Mouse (Mus musculus): Measurements from ENCODE around the gene Olfr403.
"Not testable (repeated sequence)": the region's sequence is repeated elsewhere in the genome, so short reads cannot be mapped to it uniquely, and the experiment has no call there.

Olfr403 gene

DNA sequence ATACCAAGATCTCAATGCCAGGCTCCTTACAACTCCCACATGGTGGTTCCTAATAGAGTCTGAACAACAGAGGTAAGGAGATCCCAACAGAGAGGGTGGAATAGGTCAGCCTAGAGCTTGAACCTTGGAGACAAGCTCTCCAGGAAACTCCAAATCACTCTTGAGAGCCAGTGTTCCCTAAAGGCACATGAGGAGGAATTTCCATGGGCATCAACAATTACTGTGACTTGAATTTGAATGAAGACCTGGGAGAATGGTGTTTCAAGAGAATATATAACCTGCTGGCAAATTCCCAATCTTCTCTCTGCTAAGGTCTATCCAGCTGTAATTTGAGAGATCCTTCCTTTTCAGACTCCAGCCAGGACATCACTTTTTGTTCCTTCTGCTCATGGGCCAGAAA, at the start of gene Olfr403:
TSS of gene Olfr403 (plus strand) at position 301 of the 400 bp plus-strand sequence.
- in situ Hi-C loops (cut with MboI, MseI), result no loop called here

DNA sequence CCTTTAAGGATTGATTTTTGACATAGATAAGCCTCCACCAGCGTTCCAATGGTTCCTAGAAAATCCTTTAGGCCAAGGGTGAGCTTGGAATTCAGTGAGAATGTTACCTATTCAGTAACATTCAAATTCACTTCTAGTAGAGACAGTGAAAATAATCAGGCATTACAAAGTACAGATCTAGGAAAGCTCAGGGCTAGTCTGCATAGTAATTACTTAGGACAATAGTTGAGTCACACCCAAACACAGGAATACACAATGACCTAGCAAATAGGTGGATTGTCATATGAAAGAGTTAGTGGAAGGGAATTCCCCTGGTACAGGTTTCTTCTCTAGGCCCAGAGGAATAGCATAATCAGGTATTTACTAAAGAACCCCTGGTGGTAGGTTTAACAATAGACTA, 46.0 kb upstream of the Olfr403 start:
- in situ Hi-C loops (cut with MboI, MseI), result not testable (repeated sequence)

DNA sequence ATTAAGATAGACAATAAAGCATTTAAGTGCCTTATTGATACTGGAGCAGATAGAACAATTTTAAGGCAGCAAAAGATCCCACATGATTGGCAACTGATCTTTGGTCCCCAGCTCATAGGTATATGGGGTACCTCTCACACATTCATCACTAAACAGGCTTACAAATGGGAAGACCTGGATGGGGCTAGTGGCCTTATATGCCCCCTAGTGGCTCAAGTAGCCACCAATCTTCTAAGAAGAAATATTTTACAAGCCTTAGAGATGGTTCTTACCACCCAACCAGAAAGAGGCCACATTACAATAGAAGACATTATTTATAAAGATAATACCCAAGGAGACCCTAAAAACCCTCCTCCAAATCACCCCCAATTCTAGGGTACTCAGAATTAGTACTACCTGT, 40.2 kb upstream of the Olfr403 start:
- in situ Hi-C loops (cut with MboI, MseI), result no loop called here

DNA sequence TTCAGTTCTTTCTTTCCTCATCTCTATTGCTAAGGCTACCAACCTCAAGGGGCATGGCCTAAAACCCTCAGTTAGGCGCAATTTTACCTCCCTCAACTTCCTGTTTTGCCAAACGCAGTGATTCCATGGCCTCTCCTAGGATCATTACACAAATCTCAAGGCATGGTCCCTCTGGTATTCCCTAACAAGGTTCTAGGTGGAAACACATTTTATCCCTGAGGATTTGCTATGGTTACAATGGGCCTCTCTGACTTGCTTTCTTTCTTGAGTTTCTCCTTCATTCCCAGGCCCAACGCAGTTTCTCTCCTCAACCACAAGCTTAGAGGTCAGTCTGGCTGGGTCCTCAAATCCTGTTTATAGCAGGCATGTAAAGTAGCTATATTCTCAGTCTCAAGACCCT, 32.8 kb upstream of the Olfr403 start, which contains the start of gene Olfr402:
TSS of gene Olfr402 (plus strand) at position 301 of the 400 bp plus-strand sequence.
- in situ Hi-C loops (cut with MboI, MseI), result no loop called here

DNA sequence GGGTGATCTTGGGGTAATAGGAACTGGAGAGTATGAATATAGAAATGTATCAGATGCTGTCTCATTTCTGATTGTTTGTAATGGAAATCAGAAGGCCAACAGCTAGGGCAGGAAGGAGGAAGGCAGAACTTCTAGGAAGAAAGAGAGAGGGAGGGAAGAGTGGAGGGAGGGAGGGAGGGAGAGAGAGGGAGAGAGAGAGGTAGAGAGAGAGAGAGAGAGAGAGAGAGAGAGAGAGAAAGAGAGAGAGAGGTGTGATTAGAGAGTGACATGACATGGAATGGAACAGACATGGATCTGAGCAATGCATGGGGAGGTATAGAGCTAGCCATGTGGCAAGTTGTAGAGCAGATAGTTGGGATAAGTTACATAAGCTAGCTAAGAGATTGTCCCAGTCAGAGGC, 17.3 kb upstream of the Olfr403 start:
- in situ Hi-C loops (cut with MboI, MseI), result no loop called here

DNA sequence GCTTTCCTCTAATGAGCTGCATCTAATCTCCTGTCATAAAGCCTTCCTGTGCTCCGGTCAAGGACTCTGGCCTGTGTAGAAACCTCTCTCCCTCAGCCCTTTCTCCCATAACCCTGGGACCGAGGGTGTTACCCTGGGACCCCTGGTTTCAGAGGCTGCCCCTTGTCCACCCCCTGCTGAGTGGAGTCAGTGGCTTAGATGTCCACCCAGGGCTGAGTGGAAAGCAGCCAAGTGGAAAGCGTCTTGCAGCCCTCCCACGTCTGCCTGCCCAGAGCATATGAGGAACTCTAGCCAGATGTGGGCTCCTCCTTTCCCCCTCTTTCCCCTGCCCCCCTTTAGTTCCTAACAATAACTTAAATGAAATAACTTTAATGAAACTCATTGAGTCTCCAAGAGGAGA, 2.9 kb upstream of the Olfr403 start:
- in situ Hi-C loops (cut with MboI, MseI), result no loop called here

DNA sequence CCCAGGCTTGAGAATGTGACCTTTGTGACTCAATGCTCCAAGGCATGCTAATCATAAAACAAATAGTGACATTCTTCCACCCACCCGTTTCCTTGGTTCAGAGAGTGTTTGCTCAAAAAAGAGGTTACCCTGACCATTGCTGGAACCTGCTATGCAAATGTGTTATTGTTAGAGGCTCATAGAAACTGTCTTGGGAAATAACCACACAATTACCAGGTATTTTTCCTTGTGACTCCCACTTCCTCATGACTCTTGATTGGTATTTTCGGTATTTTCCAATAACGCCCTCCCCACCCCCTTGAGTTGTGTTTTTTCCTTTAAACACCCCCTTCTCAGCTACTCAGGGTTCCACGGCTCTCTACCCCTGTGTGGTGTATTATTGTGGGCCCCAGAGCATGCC, 2.3 kb upstream of the Olfr403 start:
- in situ Hi-C loops (cut with MboI, MseI), result no loop called here

DNA sequence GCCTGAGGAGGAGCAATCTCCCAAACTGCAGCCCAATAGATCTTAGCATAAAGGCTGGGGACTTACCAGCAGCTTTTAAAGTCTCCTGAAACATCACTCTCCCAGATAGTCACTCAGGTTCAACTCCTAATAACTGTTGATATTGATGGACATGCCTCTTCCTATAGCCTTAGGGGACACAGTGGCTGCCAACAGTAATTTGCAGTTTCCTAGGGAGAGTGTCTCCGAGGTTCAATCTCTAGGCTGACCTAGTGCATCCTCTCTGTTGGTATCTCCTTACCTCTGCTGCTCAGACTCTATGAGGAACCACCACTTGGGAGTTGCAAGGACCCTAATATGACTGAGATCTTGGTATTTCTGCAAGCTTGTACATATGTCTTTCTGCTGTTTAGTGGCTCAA, 25.2 kb downstream of the Olfr403 start, which contains the start of gene Olfr43:
TSS of gene Olfr43 (minus strand) at position 101 of the 400 bp plus-strand sequence.
- in situ Hi-C loops (cut with MboI, MseI), result no loop called here

DNA sequence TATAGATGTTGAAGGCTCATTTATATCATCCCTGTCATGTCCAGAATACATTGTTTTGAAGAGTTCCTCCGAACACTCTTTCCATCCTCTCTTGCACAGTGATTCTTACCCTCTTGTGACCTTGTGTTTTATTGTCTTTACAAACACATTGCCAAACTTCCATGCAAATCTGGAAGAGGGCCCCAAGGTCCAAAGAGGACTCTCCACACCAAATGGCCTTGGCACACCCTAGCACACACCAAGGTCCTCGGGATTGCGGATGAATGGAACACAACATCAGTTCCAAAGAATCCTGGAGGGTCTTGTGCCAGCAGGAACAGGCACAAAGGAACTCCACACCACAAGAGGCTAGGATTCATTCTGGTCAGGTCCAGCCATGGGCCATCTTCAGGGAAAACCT, 55.2 kb downstream of the Olfr403 start:
- in situ Hi-C loops (cut with MboI, MseI), result no loop called here

Measured in T-helper 1 cell (primary cell).